Mouse (Mus musculus) erythroblast, embryonic 14.5 days (primary cell): ENCODE results near the gene Numbl.

ENCODE experiments used
- GATA1 ChIP-seq: IDR thresholded peaks from 2 replicates; pipeline ENCODE4 v1.6.1; 2012; ENCODE audit warnings: low read length, inconsistent platforms, mixed read lengths
- TAL1 ChIP-seq: IDR thresholded peaks from 3 replicates; pipeline ENCODE4 v1.6.1; 2012; ENCODE audit warnings: low read length, inconsistent platforms, mixed read lengths

- TF ChIP-seq GATA1: no peak
- TF ChIP-seq TAL1: no peak
Measured at GRCm38 (mm10) chr7:27233300-27233699, 24.9 kb upstream of the Numbl start.
